Comparison of ENCODE assay signal across 8 mouse cellular contexts in genomic region chr9:83146446-83147188, GRCm38 (mm10). TPM values are rescaled to one million over a fixed set of nuclear protein-coding genes. Genes with fewer than 3 reads are reported as not detected.
DNase-seq lines count a peak whose midpoint lies in the region; ATAC-seq and TF ChIP-seq lines count a peak whose summit lies in the region.

TSS of gene Hmgn3 (minus strand) at chr9:83146685.

- H3ac ChIP-seq in C2C12 (ENCODE audit: control insufficient read depth, insufficient read length, low read depth), result peak within 1 kb of the TSS; percentile 59

- H3K27ac ChIP-seq in brown adipose tissue, adult 24 weeks (replicated peaks; ENCODE audit: low read depth, low read length), result no peak within 1 kb of the TSS
- H3K27ac ChIP-seq in forebrain, embryonic 12.5 days, result peak within 1 kb of the TSS; percentile 73
- H3K27ac ChIP-seq in heart, embryonic 15.5 days, result peak within 1 kb of the TSS; percentile 85
- H3K27ac ChIP-seq in liver, adult 2 months (replicated peaks; ENCODE audit: insufficient read depth, low read depth, low read length), result no peak within 1 kb of the TSS

- peak; percentile 98 for ATAC-seq in forebrain, embryonic 12.5 days (ENCODE audit: low FRiP score)
- ATAC-seq in heart, embryonic 15.5 days (replicated peaks; ENCODE audit: insufficient number of reproducible peaks, insufficient read depth, low FRiP score, low read depth), result peak; percentile 93
- peak; percentile 27; the same call in 1 of the 2 replicates for ATAC-seq in monocyte, adult 5-6 weeks (replicated peaks; ENCODE audit: insufficient number of reproducible peaks, low FRiP score, low TSS enrichment, poor library complexity, severe bottlenecking)

- no peaks in the 10 kb centered on the region for H3K4me1 ChIP-seq in brown adipose tissue, adult 24 weeks (ENCODE audit: control insufficient read depth, insufficient read depth, insufficient read length, low read length)
- peaks cover 12% of the 10 kb centered on the region for H3K4me1 ChIP-seq in forebrain, embryonic 12.5 days
- peaks cover 5% of the 10 kb centered on the region for H3K4me1 ChIP-seq in heart, embryonic 15.5 days (replicated peaks)
- no peaks in the 10 kb centered on the region; the same call in 1 of the 2 replicates for H3K4me1 ChIP-seq in liver, adult 2 months (ENCODE audit: control insufficient read depth, insufficient read depth, low read length)

- H3K79me3 ChIP-seq in C2C12 (ENCODE audit: low read depth), result peaks cover 17% of the 10 kb centered on the region

- H3K4me3 ChIP-seq in C2C12 (ENCODE audit: insufficient read depth, poor library complexity, severe bottlenecking), result peak within 1 kb of the TSS; percentile 61
- H3K4me3 ChIP-seq in brown adipose tissue, adult 24 weeks (ENCODE audit: insufficient read depth, low read depth, low read length), result peak within 1 kb of the TSS; percentile 61
- H3K4me3 ChIP-seq in forebrain, embryonic 12.5 days (replicated peaks), result peak within 1 kb of the TSS; percentile 63
- peak within 1 kb of the TSS; percentile 85 for H3K4me3 ChIP-seq in heart, embryonic 15.5 days
- H3K4me3 ChIP-seq in liver, adult 2 months (ENCODE audit: insufficient read depth, low read depth, low read length), result peak within 1 kb of the TSS; percentile 43

- H3K79me2 ChIP-seq in C2C12 (ENCODE audit: control insufficient read depth, insufficient read depth), result peaks cover 38% of the 10 kb centered on the region
- no peaks in the 10 kb centered on the region for H3K79me2 ChIP-seq in liver, adult 2 months (ENCODE audit: control insufficient read depth, insufficient read depth, low read length)

- no peak for TF ChIP-seq CTCF in C2C12 (IDR thresholded peaks at IDR 0.05; ENCODE audit: control insufficient read depth, insufficient read depth, insufficient read length)
- TF ChIP-seq CTCF in liver, adult 2 months (IDR thresholded peaks at IDR 0.05; ENCODE audit: low read depth, low read length), result no peak

- H3K27me3 ChIP-seq in C2C12 (ENCODE audit: control insufficient read depth, insufficient read depth, insufficient read length), result no peaks in the 10 kb centered on the region
- H3K27me3 ChIP-seq in forebrain, embryonic 12.5 days, result no peaks in the 10 kb centered on the region
- H3K27me3 ChIP-seq in heart, embryonic 15.5 days, result no peaks in the 10 kb centered on the region
- H3K27me3 ChIP-seq in liver, adult 2 months (ENCODE audit: control insufficient read depth, insufficient read depth, low read length), result no peaks in the 10 kb centered on the region

- H3K9ac ChIP-seq in forebrain, embryonic 12.5 days, result peak within 1 kb of the TSS; percentile 72
- H3K9ac ChIP-seq in heart, embryonic 15.5 days, result peak within 1 kb of the TSS; percentile 70
- H3K9ac ChIP-seq in liver, adult 2 months (ENCODE audit: low read depth, low read length), result peak within 1 kb of the TSS; percentile 33

- no peak for TF ChIP-seq POLR2A in liver, adult 2 months (IDR thresholded peaks at IDR 0.05; ENCODE audit: extremely low read depth, insufficient read depth, low read length)

- 8% methylated on average over 28 of the region's 28 CpGs for WGBS in forebrain, embryonic 12.5 days
- WGBS in heart, embryonic 15.5 days, result 10% methylated on average over 28 of the region's 28 CpGs
- 11% methylated on average over 28 of the region's 28 CpGs for WGBS in liver, adult 2 months

- no peaks in the 10 kb centered on the region for H3K36me3 ChIP-seq in C2C12 (ENCODE audit: control insufficient read depth, insufficient read depth)
- no peaks in the 10 kb centered on the region for H3K36me3 ChIP-seq in forebrain, embryonic 12.5 days (replicated peaks)
- H3K36me3 ChIP-seq in heart, embryonic 15.5 days, result no peaks in the 10 kb centered on the region
- H3K36me3 ChIP-seq in liver, adult 2 months (ENCODE audit: control insufficient read depth, insufficient read depth, low read length), result no peaks in the 10 kb centered on the region

- no peaks in the 10 kb centered on the region for H3K9me3 ChIP-seq in forebrain, embryonic 12.5 days
- no peaks in the 10 kb centered on the region for H3K9me3 ChIP-seq in heart, embryonic 15.5 days (replicated peaks)

- peak; percentile 95 for DNase-seq in kidney, postnatal 10 days
- DNase-seq in liver, adult 2 months (ENCODE audit: extremely low read depth, low read depth, low spot score), result peak; percentile 43
- peak; percentile 72 to 76 for DNase-seq in spleen, postnatal 36 days (ENCODE audit: low spot score in 2 of 2)

- peak within 1 kb of the TSS; percentile 95 for H3K4me2 ChIP-seq in forebrain, embryonic 12.5 days
- H3K4me2 ChIP-seq in heart, embryonic 15.5 days, result peak within 1 kb of the TSS; percentile 93

TF ChIP-seq in C2C12, 6 proteins besides CTCF, POLR2A, EP300 and RAD21:
- no peak for TF ChIP-seq USF1 (IDR thresholded peaks at IDR 0.05; ENCODE audit: low read depth)
- TF ChIP-seq MYOG (IDR thresholded peaks at IDR 0.05; ENCODE audit: control insufficient read depth, extremely low read depth, insufficient read length), result no peak
- TF ChIP-seq FOSL1 (IDR thresholded peaks at IDR 0.05; ENCODE audit: insufficient read depth, low read length, poor library complexity, severe bottlenecking), result no peak
- no peak for TF ChIP-seq MAX (IDR thresholded peaks at IDR 0.05)
- TF ChIP-seq CEBPB (IDR thresholded peaks at IDR 0.05; ENCODE audit: low read depth), result no peak
- no peak for TF ChIP-seq MYOD1 (IDR thresholded peaks at IDR 0.05; ENCODE audit: control insufficient read depth, insufficient read length, low read depth)
TF ChIP-seq in C2C12: peak in this region for 0.

RNA-seq across cellular contexts. Expression of gene Hmgn3, which starts in this region (rescaled TPM):
- 41.6 TPM for polyA plus RNA-seq in C2C12 (2012; fragmentation: generic; extraction: Trizol)
- 20.3 and 22.7 TPM in 2 replicates for polyA plus RNA-seq in brown adipose tissue, adult 24 weeks (2012; ENCODE audit: insufficient read depth, insufficient read length, missing spikeins)
- 213 and 220 TPM in 2 replicates for polyA plus RNA-seq in forebrain, embryonic 12.5 days (2016; fragmentation: Nextera tagmentation; extraction: Ambion mirVana)
- 104 and 131 TPM in 2 replicates for polyA plus RNA-seq in heart, embryonic 15.5 days (2015; fragmentation: Nextera tagmentation; extraction: Ambion mirVana)
- total RNA-seq in liver, adult 2 months (2014; rRNA removed), result 1.0 and 1.5 TPM in 2 replicates
- 0.48 and 0.90 TPM in 2 replicates for polyA plus RNA-seq in liver, adult 2 months (2012; rRNA removed)
- 6.3 to 15.7 TPM (median 15.4 TPM) in 3 replicates for total RNA-seq in monocyte, adult 5-6 weeks (2017)

Comparison
In these comparisons a context has a peak if more than half of its experiments do, and no peak if none do; other contexts are left out.
1. RNA of gene Hmgn3 (polyA plus RNA-seq): 213 to 220 TPM in forebrain, embryonic 12.5 days, 104 to 131 TPM in heart, embryonic 15.5 days, 41.6 TPM in C2C12 (single experiment) and 20.3 to 22.7 TPM in brown adipose tissue, adult 24 weeks; 0.48 to 0.90 TPM in liver, adult 2 months; every median in the first group is over 10 times any median in the second.
2. H3K27ac ChIP-seq: peak in forebrain, embryonic 12.5 days (single experiment) and heart, embryonic 15.5 days (single experiment); none in brown adipose tissue, adult 24 weeks (single experiment) and liver, adult 2 months (single experiment).
3. ATAC-seq: peak in every context shown above with its lines; median percentile 98 in forebrain, embryonic 12.5 days; 93 in heart, embryonic 15.5 days; 27 in monocyte, adult 5-6 weeks.
4. DNase-seq: peak in every context shown above with its lines; median percentile 95 in kidney, postnatal 10 days; 74 in spleen, postnatal 36 days; 43 in liver, adult 2 months.
5. Peak in every context shown above with its lines, with median percentiles within 50 percentile points of each other: H3K4me3 ChIP-seq and H3K9ac ChIP-seq.